Mouse (Mus musculus) limb, embryonic 15.5 days (tissue): ENCODE measurements around the gene Prdx1. TPM values are rescaled to one million over a fixed set of nuclear protein-coding genes. Genes with fewer than 3 reads are reported as not detected.
"Not testable (repeated sequence)": the region's sequence is repeated elsewhere in the genome, so short reads cannot be mapped to it uniquely, and the experiment has no call there.

ENCODE experiments used
- ATAC-seq: fragments of 200-750 bp; cut with Nextera tagmentation; 2 replicates; pipeline ENCODE4 v1.8.0; 2017; ENCODE audit warnings: low read depth, moderate TSS enrichment; ENCODE audit not compliant: insufficient number of reproducible peaks, low FRiP score, low TSS enrichment
- H3K27ac ChIP-seq: fragments of 300-500 bp; sonication (generic); 2 replicates; pipeline ENCODE4 v1.5.1; 2015; ENCODE audit warnings: moderate library complexity, mild to moderate bottlenecking, inconsistent platforms
- H3K27me3 ChIP-seq: fragments of 300-500 bp; sonication (generic); 2 replicates; pipeline ENCODE4 v1.6.1; 2015; ENCODE audit warnings: inconsistent platforms
- H3K36me3 ChIP-seq: fragments of 300-500 bp; sonication (generic); 2 replicates; pipeline ENCODE4 v1.6.1; 2015; ENCODE audit warnings: inconsistent platforms
- H3K4me1 ChIP-seq: fragments of 300-500 bp; sonication (generic); 2 replicates; pipeline ENCODE4 v1.6.1; 2015; ENCODE audit warnings: inconsistent platforms
- H3K4me2 ChIP-seq: fragments of 300-500 bp; sonication (generic); 2 replicates; pipeline ENCODE4 v1.6.1; 2015; ENCODE audit warnings: mild to moderate bottlenecking, inconsistent platforms
- H3K4me3 ChIP-seq: fragments of 300-500 bp; sonication (generic); 2 replicates; pipeline ENCODE4 v1.5.1; 2015; ENCODE audit warnings: mild to moderate bottlenecking, inconsistent platforms
- H3K9ac ChIP-seq: fragments of 300-500 bp; sonication (generic); 2 replicates; pipeline ENCODE4 v1.6.1; 2015; ENCODE audit warnings: inconsistent platforms
- H3K9me3 ChIP-seq: fragments of 300-500 bp; sonication (generic); 2 replicates; pipeline ENCODE4 v1.6.1; 2016; ENCODE audit warnings: inconsistent platforms
- WGBS: fragments of 180-500 bp; shearing (Covaris S2); methylation state at CpG from one replicate; pipeline ENCODE4 v1.1.7; 2015; 5-methylcytosine and 5-hydroxymethylcytosine counted together
- polyA plus RNA-seq: library from polyadenylated mRNA; unstranded; fragments of >200 nt; fragmentation: Nextera tagmentation; extraction: Ambion mirVana; gene quantifications from 2 replicates; pipeline ENCODE4 v1.2.1, GENCODE M21; 2015

The Prdx1 gene
- polyA plus RNA-seq, 1 experiment from 2014 or later = 1,116 TPM

DNA sequence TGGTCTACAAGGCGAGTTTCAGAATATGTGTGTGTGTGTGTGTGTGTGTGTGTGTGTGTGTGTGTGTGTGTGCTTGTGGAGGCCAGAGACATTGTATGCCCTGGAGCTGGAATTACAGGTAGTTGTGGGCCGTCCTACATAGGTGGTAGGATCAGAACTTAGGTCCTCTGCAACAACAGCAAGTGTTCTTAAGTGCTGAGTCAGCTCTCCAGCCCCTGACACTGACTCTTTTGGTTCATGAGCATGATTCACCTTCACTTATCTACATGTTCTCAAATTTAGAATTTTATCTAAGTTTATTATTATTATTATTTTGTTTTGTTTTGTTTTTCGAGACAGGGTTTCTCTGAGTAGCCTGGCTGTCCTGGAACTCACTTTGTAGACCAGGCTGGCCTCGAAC, 4.8 kb upstream of the Prdx1 start:
- not testable (repeated sequence) for ATAC-seq, H3K9me3 ChIP-seq, H3K4me2 ChIP-seq, H3K4me3 ChIP-seq, H3K27ac ChIP-seq, H3K27me3 ChIP-seq, H3K36me3 ChIP-seq, H3K4me1 ChIP-seq, H3K9ac ChIP-seq
- 87% methylated on average over 4 of the region's 4 CpGs for WGBS

DNA sequence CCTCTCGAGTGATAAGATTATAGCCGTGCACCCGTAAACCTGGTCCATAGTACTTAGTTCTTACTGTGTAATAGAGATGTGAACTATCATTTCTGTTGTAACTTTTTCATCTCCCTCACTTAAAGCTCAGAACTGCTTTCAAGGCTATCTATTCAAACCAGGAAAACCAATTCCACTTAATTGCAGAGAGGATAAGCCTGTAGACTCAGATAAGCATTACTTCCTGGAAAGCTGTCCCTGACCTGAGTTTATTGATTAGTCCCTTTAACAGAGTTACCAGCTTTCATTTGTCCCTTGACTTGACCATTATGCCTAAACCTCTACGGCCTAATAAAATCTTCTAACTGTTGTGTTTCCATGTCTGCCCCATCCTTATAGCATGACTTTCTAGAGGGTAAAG, 1.4 kb upstream of the Prdx1 start:
- no peak for ATAC-seq
- 88% methylated on average over 4 of the region's 4 CpGs for WGBS

DNA sequence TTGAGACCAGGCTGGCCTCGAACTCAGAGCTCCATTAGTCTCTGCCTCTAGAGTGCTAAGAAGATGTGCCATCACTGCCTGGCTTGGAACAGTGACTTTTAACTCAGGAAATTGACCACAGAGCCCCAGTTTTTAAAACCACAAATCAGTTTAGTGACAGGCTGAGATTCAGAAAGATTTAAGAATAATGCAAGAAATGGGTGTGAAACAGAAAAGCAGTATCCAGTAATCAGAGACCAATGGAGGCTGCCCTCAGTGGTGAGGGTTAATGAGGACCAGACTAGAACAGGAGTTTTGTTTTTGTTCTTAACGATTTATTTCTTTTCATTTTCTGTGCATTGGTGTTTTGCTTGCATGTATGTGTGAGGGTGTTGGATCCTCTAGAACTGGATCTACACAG, 679 bp upstream of the Prdx1 start:
- H3K27me3 ChIP-seq = no peaks in the 10 kb centered on the region
- H3K4me2 ChIP-seq = peak overlapping the region; percentile 60
- H3K9ac ChIP-seq = no peak overlapping the region
- no peaks in the 10 kb centered on the region for H3K9me3 ChIP-seq
- peaks cover 14% of the 10 kb centered on the region for H3K4me1 ChIP-seq
- H3K36me3 ChIP-seq = peaks cover 14% of the 10 kb centered on the region
- ATAC-seq = no peak
- peak overlapping the region; percentile 58; the same call in 1 of the 2 replicates for H3K4me3 ChIP-seq
- peak overlapping the region; percentile 97 for H3K27ac ChIP-seq
- WGBS = 62% methylated on average over 2 of the region's 2 CpGs

More for the DNA sequence above, 1.4 kb upstream of the Prdx1 start:
- Histone ChIP-seq H3K4me1 (peaks cover 14% of the 10 kb centered on the region), H3K4me2 (no peak overlapping the region), H3K27me3 (no peaks in the 10 kb centered on the region), H3K27ac (no peak overlapping the region), H3K9ac (no peak overlapping the region), H3K36me3 (peaks cover 7% of the 10 kb centered on the region), H3K9me3 (no peaks in the 10 kb centered on the region), H3K4me3 (no peak overlapping the region)

DNA sequence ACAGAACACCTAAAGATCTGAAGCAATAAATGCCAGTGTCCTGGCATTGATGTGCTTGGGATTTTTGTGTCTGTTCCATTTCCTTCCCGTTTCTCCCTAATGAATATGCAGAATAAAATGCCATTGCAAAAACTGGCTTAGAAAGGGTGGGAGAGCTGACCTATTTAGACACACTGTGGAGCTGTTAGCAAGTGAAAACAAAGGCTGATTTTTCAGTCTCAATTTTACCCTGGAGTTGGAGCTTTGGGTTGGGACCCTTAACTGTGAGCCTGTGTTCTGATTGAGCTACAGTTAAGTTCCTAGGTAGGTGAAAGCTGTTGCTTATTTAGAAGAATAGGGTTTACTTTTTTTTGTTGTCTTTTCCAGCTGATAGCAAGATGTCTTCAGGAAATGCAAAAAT, 1.7 kb downstream of the Prdx1 start:
- Histone ChIP-seq H3K27ac (no peak overlapping the region), H3K4me1 (peaks cover 14% of the 10 kb centered on the region), H3K9me3 (no peaks in the 10 kb centered on the region), H3K9ac (no peak overlapping the region), H3K4me3 (peak overlapping the region; percentile 58), H3K4me2 (peak overlapping the region; percentile 60), H3K27me3 (no peaks in the 10 kb centered on the region), H3K36me3 (peaks cover 34% of the 10 kb centered on the region)
- 15% methylated on average over 1 of the region's 1 CpGs for WGBS
- no peak for ATAC-seq

DNA sequence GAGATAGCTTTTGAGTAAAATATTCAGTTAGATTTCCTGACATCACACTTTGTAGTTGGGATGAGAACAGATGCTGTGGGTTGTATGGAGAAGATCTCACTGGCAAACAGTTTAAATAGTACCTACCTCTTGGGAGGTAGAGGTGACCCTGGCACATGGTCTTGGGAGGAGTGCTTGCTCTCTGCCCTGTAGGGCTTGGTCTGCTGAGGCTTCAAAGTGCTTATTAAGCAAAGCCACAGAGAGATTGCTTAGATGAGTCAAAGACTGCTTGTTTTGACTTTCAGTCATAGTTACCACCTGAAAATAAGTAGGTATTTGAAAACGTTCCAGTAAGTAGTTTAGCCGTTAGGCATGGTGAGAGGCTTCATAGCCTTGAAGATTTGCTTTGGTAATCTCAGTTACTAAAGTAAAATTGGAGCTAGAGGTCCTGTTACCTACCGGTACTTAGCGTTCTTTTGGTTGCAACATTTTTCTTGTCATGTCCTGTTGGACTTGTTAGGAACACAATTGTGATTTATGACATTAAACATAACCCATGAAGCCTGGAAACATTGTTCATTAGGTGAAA, 4.0 kb downstream of the Prdx1 start:
- Histone ChIP-seq H3K9me3 (no peaks in the 10 kb centered on the region), H3K27ac (no peak overlapping the region), H3K27me3 (no peaks in the 10 kb centered on the region), H3K36me3 (peaks cover 56% of the 10 kb centered on the region), H3K4me3 (no peak overlapping the region), H3K4me1 (peaks cover 14% of the 10 kb centered on the region), H3K9ac (no peak overlapping the region), H3K4me2 (no peak overlapping the region)
- no peak for ATAC-seq
- WGBS = 76% methylated on average over 4 of the region's 4 CpGs

DNA sequence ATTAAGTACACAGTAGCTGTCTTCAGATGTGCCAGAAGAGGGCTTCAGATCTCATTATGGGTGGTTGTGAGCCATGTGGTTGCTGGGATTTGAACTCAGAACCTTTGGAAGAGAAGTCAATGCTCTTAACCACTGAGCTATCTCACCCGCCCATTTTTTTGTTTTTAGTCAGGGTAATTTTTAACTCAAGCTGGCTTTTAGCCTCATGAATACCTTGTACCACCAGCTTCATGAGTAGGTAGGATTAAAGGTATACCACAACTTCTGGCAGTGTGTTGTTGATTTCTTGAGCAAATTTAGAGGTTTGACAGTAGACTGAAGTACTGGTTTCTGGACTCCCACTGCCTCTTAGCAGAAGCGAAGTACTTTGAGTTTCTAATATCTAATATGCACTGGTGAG, 6.8 kb downstream of the Prdx1 start:
- H3K4me3 ChIP-seq = no peak overlapping the region
- no peak for ATAC-seq
- no peaks in the 10 kb centered on the region for H3K27me3 ChIP-seq
- H3K9ac ChIP-seq = no peak overlapping the region
- no peaks in the 10 kb centered on the region for H3K9me3 ChIP-seq
- H3K4me1 ChIP-seq = peaks cover 2% of the 10 kb centered on the region; the same call in 1 of the 2 replicates
- 91% methylated on average over 2 of the region's 2 CpGs for WGBS
- H3K27ac ChIP-seq = no peak overlapping the region
- no peak overlapping the region for H3K4me2 ChIP-seq
- peaks cover 80% of the 10 kb centered on the region for H3K36me3 ChIP-seq

DNA sequence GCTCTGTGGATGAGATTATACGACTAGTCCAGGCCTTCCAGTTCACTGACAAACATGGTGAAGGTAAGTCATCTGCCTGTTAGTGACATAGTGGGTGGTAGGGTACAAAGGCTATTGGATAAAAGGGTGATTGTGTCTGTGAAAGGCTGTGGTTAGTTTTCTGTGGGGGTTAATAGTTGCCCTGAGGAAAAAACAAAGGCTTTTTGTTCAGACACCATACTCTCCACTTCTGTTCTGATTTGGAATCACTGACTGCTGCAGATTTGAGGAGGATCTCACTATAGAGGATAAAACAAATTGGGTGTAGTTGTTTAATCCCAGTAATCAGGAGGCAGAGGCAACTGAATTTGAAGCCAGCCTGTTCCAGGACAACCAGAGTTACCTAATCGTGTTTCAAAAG, 8.4 kb downstream of the Prdx1 start:
- H3K9me3 ChIP-seq = no peaks in the 10 kb centered on the region
- no peak overlapping the region for H3K9ac ChIP-seq
- H3K4me2 ChIP-seq = no peak overlapping the region
- H3K4me1 ChIP-seq = no peaks in the 10 kb centered on the region
- peaks cover 89% of the 10 kb centered on the region for H3K36me3 ChIP-seq
- no peaks in the 10 kb centered on the region for H3K27me3 ChIP-seq
- no peak overlapping the region for H3K27ac ChIP-seq
- WGBS = 84% methylated on average over 2 of the region's 2 CpGs
- no peak for ATAC-seq
- no peak overlapping the region for H3K4me3 ChIP-seq

DNA sequence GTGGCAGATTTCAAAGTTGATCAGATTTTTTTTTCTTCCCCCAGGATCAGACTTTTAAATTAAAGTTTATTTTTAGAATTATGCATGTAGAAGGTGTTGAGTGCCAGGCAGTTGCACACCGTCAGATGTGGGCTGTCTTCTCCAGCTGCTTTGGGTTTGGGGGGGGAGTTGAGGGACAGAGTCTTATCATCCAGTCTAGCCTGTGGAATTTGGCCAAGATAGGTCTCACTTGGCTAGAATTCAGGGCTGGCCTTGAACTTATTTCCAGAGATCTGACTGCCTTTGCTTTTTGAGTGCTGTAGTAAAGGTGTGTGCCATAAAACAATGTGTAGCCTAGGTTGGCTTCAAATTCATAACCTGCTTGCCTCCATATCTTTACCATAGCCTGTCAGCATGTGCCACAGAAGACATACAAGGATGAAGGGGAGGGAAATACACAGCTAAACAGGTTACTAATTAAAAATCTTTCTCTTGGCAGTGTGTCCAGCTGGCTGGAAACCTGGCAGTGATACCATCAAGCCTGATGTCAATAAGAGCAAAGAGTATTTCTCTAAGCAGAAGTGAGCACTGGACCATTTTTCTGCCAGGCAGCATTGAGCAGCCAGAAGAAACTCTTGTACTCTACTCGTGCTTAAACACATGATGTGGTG, 13.5 kb downstream of the Prdx1 start:
- Histone ChIP-seq H3K27me3 (no peaks in the 10 kb centered on the region), H3K9me3 (no peaks in the 10 kb centered on the region), H3K4me3 (no peak overlapping the region), H3K27ac (no peak overlapping the region), H3K36me3 (peaks cover 73% of the 10 kb centered on the region), H3K4me1 (no peaks in the 10 kb centered on the region), H3K9ac (no peak overlapping the region), H3K4me2 (no peak overlapping the region)
- 72% methylated on average over 2 of the region's 2 CpGs for WGBS
- no peak for ATAC-seq

DNA sequence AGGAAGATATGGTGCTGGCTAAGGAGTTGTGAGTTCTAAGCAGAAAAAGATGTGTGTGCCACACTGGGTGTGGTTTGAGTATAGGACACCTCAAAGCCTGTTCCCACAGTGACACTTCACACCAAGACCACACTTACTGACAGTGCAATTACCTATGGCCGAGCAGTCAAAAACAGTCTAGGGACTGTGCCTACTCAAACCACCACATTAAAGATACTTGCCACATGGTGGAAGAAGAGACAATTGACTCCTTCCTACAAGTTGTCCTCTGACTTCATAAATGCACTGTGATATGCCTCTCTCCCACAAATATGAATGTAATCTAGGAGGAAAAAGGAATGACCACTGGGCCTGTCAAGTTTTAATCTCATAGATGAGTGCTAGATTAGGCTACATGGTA, 15.6 kb downstream of the Prdx1 start:
- Histone ChIP-seq H3K27me3 (no peaks in the 10 kb centered on the region), H3K4me1 (no peaks in the 10 kb centered on the region), H3K4me2 (no peak overlapping the region), H3K9me3 (no peaks in the 10 kb centered on the region), H3K4me3 (no peak overlapping the region), H3K27ac (no peak overlapping the region), H3K9ac (no peak overlapping the region), H3K36me3 (peaks cover 53% of the 10 kb centered on the region)
- WGBS = 80% methylated on average over 1 of the region's 1 CpGs
- ATAC-seq = no peak

DNA sequence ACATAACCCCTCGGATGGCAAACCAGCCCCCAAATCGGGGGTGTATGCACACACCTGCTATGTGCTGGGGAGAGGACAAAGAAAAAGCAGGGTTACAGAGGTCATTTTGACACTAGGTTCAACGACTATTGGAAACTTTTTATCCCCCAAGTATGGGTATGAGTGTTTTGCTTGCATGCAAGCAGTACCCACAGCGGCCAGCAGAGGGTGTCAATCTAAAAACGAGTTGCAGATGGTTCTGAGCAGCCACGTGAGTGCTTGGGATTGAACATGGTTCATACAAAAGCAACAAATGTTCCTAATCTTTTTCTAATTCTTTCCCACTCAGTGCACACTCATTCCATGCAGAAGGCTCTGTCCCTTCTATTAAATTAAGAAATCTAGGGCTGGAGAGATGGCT, 18.5 kb downstream of the Prdx1 start:
- no peaks in the 10 kb centered on the region for H3K9me3 ChIP-seq
- H3K9ac ChIP-seq = no peak overlapping the region
- H3K4me2 ChIP-seq = no peak overlapping the region
- H3K4me3 ChIP-seq = no peak overlapping the region
- H3K27me3 ChIP-seq = no peaks in the 10 kb centered on the region
- peaks cover 30% of the 10 kb centered on the region for H3K36me3 ChIP-seq
- no peak overlapping the region for H3K27ac ChIP-seq
- ATAC-seq = no peak
- peaks cover 7% of the 10 kb centered on the region; the same call in 1 of the 2 replicates for H3K4me1 ChIP-seq
- 38% methylated on average over 6 of the region's 6 CpGs for WGBS

DNA sequence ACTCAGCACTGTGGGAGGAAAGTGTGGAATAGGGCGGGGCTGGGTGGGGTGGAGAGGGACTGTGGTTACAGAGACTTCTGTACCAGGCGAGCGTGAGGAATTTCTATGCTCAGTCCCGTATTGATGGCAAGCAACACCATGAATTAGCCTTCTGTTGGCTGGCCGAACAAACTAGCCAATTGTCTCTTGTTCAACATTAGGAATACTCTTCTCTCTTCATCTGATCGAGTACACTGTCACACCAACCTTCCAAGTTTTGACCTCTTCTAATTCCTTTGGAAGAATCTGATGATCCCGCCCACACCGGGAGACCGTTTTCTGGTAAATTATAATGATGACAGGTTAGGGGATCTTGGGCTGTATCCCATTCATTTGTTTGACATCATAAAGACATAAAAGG, 22.3 kb downstream of the Prdx1 start:
- 11% methylated on average over 9 of the region's 9 CpGs for WGBS
- Histone ChIP-seq H3K9ac (peak overlapping the region; percentile 61), H3K4me2 (peak overlapping the region; percentile 59), H3K4me1 (peaks cover 15% of the 10 kb centered on the region; the same call in 1 of the 2 replicates), H3K9me3 (no peaks in the 10 kb centered on the region), H3K27ac (peak overlapping the region; percentile 65; the same call in 1 of the 2 replicates), H3K36me3 (peaks cover 10% of the 10 kb centered on the region), H3K4me3 (peak overlapping the region; percentile 64), H3K27me3 (no peaks in the 10 kb centered on the region)
- no peak for ATAC-seq

DNA sequence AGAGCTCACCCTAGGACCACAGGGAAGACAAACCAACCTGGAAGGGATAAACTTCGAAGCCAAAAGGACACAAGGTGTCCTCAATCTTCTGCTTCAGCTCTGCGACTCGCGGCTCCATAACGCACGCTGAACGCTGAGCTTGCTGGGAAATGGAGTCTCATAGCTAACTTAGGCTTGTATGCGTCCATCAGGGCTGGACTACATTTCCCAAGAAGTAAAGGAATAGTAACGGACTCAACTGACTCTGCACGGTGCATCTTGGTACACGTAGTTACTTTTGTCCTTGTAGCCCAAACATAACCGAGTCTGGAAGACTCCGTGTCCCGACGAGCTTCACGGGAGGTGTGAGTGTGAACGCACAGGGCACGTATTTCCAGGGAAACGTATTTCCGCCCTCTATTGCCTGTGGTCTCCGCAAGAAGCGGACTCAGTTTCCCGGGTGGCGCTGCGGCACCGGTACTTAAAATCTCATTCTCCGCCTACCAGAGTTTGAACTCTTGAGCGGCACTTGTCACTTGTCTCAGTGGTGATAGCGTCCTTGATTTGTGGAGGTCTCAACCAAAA, 22.9 kb downstream of the Prdx1 start, which contains the start of the genes Mmachc and Ccdc163:
TSS of gene Mmachc (minus strand) at position 206 of the 564 bp plus-strand sequence.
TSS of gene Ccdc163 (plus strand) at position 309 of the 564 bp plus-strand sequence.
- Histone ChIP-seq H3K4me2 (peak within 1 kb of the TSS; percentile 81), H3K27me3 (no peaks in the 10 kb centered on the region), H3K4me1 (peaks cover 15% of the 10 kb centered on the region; the same call in 1 of the 2 replicates), H3K36me3 (peaks cover 5% of the 10 kb centered on the region), H3K4me3 (peak within 1 kb of the TSS; percentile 64), H3K9ac (peak within 1 kb of the TSS; percentile 61), H3K9me3 (no peaks in the 10 kb centered on the region), H3K27ac (peak within 1 kb of the TSS; percentile 65)
- peak; percentile 99 for ATAC-seq
- WGBS = under 1% methylated on average over 29 of the region's 29 CpGs
